Mouse (Mus musculus) testis, postnatal 14 days (tissue): ENCODE results near the gene Fbxl7.

Experiments
- DNase-seq: peaks from one replicate; pipeline ENCODE4 v3.0.0; 2021; ENCODE audit warnings: low spot score

The Fbxl7 gene

DNA sequence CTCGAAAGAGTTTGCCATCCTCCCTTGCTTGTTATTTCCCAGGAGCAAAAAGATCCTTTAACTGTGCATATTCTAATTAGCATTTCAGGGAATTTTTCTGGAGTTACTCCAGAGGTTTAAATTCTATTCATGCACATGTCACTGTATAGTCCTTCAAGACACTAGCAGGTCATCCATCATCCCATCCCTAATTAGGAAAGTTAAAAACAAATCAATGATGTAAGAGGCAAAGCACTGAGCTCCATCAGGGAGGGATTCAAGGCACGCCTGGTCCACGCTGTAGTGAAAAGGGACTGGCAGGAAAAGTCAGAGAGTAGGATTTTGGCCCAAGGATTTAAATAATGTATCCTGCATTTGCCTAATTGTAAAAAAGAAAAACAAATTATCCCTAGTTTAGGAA is 202.3 kb downstream of the Fbxl7 start:
- DNase-seq = no peak

GRCm38 (mm10) chr15:26688472-26689104 is 206.8 kb downstream of the Fbxl7 start:
- DNase-seq = no peak

- no peak for DNase-seq
Observed at GRCm38 (mm10) chr15:26687729-26688128, 207.7 kb downstream of the Fbxl7 start.

DNA sequence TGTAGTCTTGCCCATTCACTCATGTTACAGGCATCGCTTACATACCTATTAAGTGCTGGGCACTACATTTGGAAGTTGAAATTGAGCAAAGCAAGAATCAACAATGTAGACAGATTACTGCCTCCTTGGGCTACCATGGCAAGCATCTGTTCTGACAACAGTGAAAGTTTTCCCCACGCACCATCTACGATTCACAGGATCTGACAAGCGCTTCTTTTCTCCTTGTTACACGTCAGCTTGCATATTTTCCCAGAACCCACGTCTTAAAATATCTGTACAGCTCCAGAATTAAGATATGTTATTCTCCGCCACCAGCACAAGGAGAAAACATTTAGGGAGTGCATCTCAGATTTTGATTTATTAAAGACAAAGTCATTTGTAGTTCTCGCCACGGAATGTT is 213.1 kb downstream of the Fbxl7 start:
- DNase-seq = no peak

- DNase-seq = no peak
Observed at GRCm38 (mm10) chr15:26673239-26673859, 222.0 kb downstream of the Fbxl7 start.

- no peak for DNase-seq
Observed at GRCm38 (mm10) chr15:26654988-26655387, 240.4 kb downstream of the Fbxl7 start.

DNA sequence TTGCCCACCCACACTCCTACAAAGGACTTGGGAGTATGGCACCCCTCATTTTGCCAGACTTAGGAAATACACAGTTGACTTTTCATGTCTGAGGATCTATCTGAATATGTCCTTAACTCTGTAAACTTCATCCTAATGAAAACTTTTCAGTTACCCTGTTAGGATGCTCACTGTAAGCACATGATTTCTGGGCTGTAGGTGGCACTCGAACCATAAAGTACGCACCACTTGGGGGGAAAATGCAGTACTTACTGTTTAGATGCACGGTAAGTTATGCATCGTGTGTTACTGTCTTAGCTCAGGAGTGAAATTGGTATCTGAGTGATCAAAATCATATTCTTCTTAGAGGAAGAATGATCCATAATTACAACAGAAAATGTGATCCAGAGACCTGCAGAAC is 252.8 kb downstream of the Fbxl7 start:
- no peak for DNase-seq

GRCm38 (mm10) chr15:26639726-26640125 is 255.7 kb downstream of the Fbxl7 start:
- DNase-seq = no peak

DNA sequence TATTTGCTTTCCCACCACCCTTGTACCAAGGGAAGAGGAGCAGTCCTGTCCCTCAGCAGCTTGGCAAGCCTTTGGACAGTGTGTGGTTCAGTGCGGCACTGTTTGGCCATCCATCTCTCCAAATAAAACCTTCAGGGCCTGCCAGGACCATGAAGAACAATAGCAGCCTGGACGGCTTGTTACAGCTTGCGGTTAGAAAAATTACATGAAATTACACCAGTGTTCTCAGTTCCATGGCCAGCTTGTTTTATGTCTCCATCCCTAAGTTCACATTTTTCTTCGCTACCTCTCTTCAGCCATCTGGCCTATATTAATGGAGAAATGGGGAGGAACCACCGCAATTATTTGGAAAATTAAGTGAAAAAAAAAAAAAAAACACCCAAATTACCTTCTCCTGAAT is 259.8 kb downstream of the Fbxl7 start:
- DNase-seq = no peak

DNA sequence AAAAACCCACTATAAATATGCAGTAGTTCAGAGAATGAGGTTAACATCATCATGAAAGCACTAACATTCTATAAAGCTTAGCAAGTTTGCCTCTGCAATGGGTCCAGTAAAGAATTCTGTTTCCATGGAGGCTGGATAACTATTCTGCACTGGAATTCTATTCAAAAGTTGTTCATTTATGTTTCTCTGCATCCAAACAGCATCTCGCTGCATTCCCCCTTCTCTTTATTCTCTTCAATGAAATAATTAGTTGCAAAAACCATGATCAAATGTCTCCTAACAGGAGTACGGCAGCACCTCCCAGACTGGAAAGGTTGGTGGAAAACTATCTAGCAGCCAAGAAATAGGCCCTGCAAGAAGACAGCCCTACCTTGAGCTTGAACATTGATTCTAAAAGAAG is 267.2 kb downstream of the Fbxl7 start:
- DNase-seq = no peak

- DNase-seq = no peak
Observed at GRCm38 (mm10) chr15:26623242-26623641, 272.1 kb downstream of the Fbxl7 start.

DNA sequence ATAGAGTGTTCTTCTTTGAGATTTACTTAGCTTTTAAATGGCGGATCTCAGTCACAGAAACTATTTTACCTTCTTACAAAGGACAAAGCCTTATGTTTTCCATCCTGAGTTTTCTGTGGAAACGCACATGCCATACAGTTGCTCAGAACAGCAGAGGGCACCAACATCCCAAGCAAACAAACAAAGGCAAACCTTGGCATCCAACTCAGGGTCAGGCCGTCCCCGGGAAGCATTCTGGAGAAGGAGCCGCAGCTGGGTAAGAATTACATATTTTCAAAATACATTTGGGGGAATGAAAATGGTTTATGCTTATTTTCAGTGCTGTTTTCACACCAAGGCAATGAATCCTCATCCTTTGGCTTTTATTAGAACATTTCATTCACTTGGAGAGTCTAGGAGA is 275.1 kb downstream of the Fbxl7 start:
- peak; percentile 24 for DNase-seq

- DNase-seq = peak; percentile 11
Observed at GRCm38 (mm10) chr15:26619221-26619620, 276.2 kb downstream of the Fbxl7 start.

- DNase-seq = no peak
Observed at GRCm38 (mm10) chr15:26596239-26596638, 299.1 kb downstream of the Fbxl7 start.

DNA sequence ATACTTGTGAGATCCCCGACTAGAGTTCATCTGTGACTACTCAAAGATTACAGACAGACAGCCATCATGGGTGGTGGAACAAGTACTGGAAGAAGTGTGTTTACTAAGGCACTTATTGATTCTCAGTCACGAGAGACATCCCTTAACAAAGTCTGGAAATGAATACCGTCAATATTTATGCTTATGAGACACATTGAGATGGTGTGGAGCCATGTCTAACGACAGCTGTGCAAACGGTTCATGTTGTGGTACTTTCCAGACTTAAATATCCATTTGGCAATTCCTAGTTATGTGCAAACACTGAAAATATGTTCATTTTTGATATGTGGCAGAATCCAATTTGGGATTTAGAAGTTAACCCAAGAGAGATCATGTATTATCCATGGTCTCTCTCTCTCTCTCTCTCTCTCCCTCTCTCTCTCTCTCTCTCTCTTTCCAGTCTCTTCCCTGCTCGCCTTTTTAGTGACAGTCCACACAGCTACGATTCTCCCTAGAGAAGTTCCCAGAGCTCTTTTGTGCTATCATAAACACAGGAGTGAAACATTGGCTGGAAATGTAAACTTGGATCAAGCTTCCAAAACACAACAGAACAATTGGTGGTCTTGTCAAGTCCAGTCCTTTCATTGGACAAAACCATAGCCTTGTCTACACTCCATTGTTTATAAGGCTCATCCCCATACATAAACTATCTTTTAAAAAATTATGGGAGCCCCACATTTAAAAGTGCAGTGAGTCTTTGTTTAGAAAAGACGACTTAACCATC is 315.3 kb downstream of the Fbxl7 start:
- no peak for DNase-seq

DNA sequence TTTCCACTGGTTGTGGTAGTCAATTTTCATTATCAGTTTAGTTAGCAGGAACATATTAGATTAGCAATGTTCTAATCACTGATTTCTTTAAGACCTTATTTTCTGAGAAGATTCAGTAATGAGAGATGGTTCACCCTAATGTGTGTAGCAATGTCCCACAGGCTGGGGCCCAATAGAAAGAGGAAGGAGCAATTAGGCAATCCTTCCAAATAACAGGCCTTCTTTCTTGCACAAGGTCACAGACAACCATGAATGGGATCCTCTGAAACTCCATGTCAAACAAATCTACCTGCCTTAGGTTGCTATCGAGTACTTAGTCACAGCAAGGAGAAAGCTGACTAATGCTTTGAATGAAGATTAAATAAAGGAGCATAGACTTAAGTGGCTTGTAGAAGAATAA is 316.9 kb downstream of the Fbxl7 start:
- no peak for DNase-seq

- DNase-seq = no peak
Observed at GRCm38 (mm10) chr15:26566076-26566475, 329.3 kb downstream of the Fbxl7 start.

- DNase-seq = no peak
Observed at GRCm38 (mm10) chr15:26553620-26554019, 341.8 kb downstream of the Fbxl7 start.

GRCm38 (mm10) chr15:26533997-26534700 is 361.2 kb downstream of the Fbxl7 start:
- no peak for DNase-seq

DNA sequence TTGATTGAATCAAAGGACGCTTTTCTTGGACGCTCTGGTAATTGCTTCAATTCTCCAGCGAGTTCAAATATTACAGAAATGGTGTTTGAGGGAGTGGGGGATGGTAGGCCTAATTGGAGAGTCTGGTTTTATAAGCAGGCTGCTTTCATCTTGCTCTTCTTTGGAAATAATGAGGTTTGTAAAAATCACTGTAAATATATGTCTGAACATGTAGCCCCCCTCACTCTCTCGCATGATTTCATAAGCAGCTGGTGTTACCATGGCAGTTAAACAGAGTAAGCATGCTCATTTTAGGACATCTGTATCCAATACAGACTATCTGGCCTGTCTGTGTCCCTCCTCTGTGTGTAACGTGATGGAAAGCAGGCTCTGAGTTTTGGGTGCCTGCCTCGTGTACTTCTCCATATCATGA is 376.2 kb downstream of the Fbxl7 start:
- DNase-seq = no peak

DNA sequence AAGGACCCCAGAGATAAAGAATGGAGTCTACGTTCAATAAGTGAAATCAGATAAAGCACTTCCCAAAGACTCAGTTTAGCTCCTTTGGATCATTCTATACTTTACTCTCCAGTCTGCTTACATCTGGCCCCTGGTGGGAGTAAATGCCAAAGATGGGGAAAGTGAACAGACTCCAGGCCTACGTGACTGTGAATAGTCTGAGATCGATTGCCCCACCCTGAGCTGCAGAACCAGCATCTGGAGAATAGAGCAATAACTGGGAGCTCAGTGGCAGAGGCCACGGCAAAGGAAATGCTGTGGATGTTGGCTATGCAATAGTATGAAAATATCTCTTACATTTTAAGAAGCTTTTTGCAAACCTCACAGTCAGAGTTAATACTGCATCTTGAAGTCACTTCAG is 394.4 kb downstream of the Fbxl7 start:
- DNase-seq = no peak
